Mouse (Mus musculus): ENCODE measurements around the gene Scn8a.

DNA sequence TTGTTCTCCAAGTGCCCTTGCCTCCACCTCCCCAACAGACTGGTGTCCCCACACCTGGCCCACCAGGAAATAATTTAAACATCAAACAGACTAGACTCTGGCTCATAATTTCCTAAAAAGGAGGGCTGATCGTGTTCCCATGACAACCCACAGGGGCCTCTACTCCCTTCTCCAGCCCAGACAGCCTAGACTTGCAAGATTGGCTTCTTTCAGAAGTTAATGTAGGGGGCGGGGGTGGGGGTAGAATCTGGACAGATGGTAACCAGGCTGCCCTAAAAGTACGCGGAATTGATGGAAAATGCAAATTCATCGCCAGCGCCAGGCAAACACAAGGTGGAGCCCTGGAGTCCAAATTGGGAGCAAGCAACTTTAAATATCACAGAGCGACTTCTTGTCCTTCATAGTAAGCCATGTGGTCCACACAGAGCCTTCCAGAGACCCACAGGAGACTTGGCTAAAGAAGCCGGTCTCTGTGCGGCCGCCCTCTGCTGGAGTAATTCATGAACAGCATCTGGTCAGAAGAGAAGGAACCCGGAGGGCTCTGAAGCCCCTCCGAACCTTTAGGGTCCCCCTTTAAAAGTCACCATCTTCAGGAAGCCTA, 31.0 kb upstream of the Scn8a start:
- TF ChIP-seq CTCF (IDR thresholded peaks at IDR 0.05; ENCODE audit: borderline replicate concordance, insufficient read depth, low read length) (peak; percentile 7; the same call in 1 of the 2 replicates), POLR2A (IDR thresholded peaks at IDR 0.05; ENCODE audit: low read depth, low read length) (no peak)
